Mouse (Mus musculus) naive thymus-derived CD4-positive, alpha-beta T cell, adult 2 months (primary cell): ENCODE data around the gene Abr.

Experiments used
- DNase-seq: peaks from one replicate; pipeline ENCODE4 v3.0.0-alpha.2; 2011; ENCODE audit warnings: low read depth

Gene Abr

GRCm38 (mm10) chr11:76458730-76459129, 163.4 kb downstream of the Abr start:
- DNase-seq: no peak

- peak; percentile 61 for DNase-seq
Measured at GRCm38 (mm10) chr11:76456897-76457296, 165.2 kb downstream of the Abr start.

GRCm38 (mm10) chr11:76456233-76456632, 165.9 kb downstream of the Abr start:
- DNase-seq: peak; percentile 93

- DNase-seq: peak; percentile 80
Measured at GRCm38 (mm10) chr11:76454492-76454891, 167.6 kb downstream of the Abr start.

- no peak for DNase-seq
Measured at GRCm38 (mm10) chr11:76450202-76450561, 171.9 kb downstream of the Abr start.

GRCm38 (mm10) chr11:76449520-76450201, 172.5 kb downstream of the Abr start:
- no peak for DNase-seq

GRCm38 (mm10) chr11:76446251-76446650, 175.9 kb downstream of the Abr start:
- no peak for DNase-seq

GRCm38 (mm10) chr11:76445459-76445858, 176.7 kb downstream of the Abr start:
- no peak for DNase-seq

GRCm38 (mm10) chr11:76439666-76440065, 182.4 kb downstream of the Abr start:
- DNase-seq: no peak

GRCm38 (mm10) chr11:76436864-76437437, 185.2 kb downstream of the Abr start:
- DNase-seq: no peak

- DNase-seq: no peak
Measured at GRCm38 (mm10) chr11:76436009-76436408, 186.1 kb downstream of the Abr start.

- DNase-seq: no peak
Measured at GRCm38 (mm10) chr11:76429966-76430631, 192.0 kb downstream of the Abr start.

- DNase-seq: no peak
Measured at GRCm38 (mm10) chr11:76429556-76429955, 192.6 kb downstream of the Abr start.

GRCm38 (mm10) chr11:76429046-76429445, 193.1 kb downstream of the Abr start:
- DNase-seq: peak; percentile 20

- DNase-seq: no peak
Measured at GRCm38 (mm10) chr11:76427781-76428180, 194.3 kb downstream of the Abr start.

GRCm38 (mm10) chr11:76425749-76426148, 196.4 kb downstream of the Abr start:
- DNase-seq: no peak

GRCm38 (mm10) chr11:76420896-76421295, 201.2 kb downstream of the Abr start:
- no peak for DNase-seq

GRCm38 (mm10) chr11:76419179-76419578, 202.9 kb downstream of the Abr start:
- DNase-seq: no peak

GRCm38 (mm10) chr11:76418423-76418822, 203.7 kb downstream of the Abr start:
- DNase-seq: no peak

- no peak for DNase-seq
Measured at GRCm38 (mm10) chr11:76415985-76416384, 206.1 kb downstream of the Abr start.

- no peak for DNase-seq
Measured at GRCm38 (mm10) chr11:76415001-76415400, 207.1 kb downstream of the Abr start.

- DNase-seq: no peak
Measured at GRCm38 (mm10) chr11:76413202-76413601, 208.9 kb downstream of the Abr start.

GRCm38 (mm10) chr11:76410826-76411225, 211.3 kb downstream of the Abr start:
- DNase-seq: peak; percentile 84
